Mouse (Mus musculus) neural tube, embryonic 13.5 days (tissue): Measurements from ENCODE around the gene Rce1. TPM values are rescaled to one million over a fixed set of nuclear protein-coding genes. Genes with fewer than 3 reads are reported as not detected.

Source experiments
- ATAC-seq: fragments of 200-750 bp; cut with Nextera tagmentation; 2 replicates; pipeline ENCODE4 v1.8.0; 2017; ENCODE audit warnings: low read depth, mild to moderate bottlenecking, moderate TSS enrichment, moderate library complexity
- H3K27ac ChIP-seq: fragments of 300-500 bp; sonication (generic); replicated peaks from 2 replicates; pipeline ENCODE4 v1.5.1; 2015; ENCODE audit warnings: moderate library complexity, mild to moderate bottlenecking, inconsistent platforms
- H3K27me3 ChIP-seq: fragments of 300-500 bp; sonication (generic); 2 replicates; pipeline ENCODE4 v1.6.1; 2015; ENCODE audit warnings: mild to moderate bottlenecking, inconsistent platforms
- H3K36me3 ChIP-seq: fragments of 300-500 bp; sonication (generic); 2 replicates; pipeline ENCODE4 v1.6.1; 2015; ENCODE audit warnings: mild to moderate bottlenecking, inconsistent platforms
- H3K4me1 ChIP-seq: fragments of 300-500 bp; sonication (generic); replicated peaks from 2 replicates; pipeline ENCODE4 v1.6.1; 2015; ENCODE audit warnings: inconsistent platforms
- H3K4me2 ChIP-seq: fragments of 300-500 bp; sonication (generic); 2 replicates; pipeline ENCODE4 v1.6.1; 2015; ENCODE audit warnings: inconsistent platforms, mild to moderate bottlenecking, moderate library complexity
- H3K4me3 ChIP-seq: fragments of 300-500 bp; sonication (generic); 2 replicates; pipeline ENCODE4 v1.5.1; 2015; ENCODE audit warnings: mild to moderate bottlenecking, inconsistent platforms
- H3K9ac ChIP-seq: fragments of 300-500 bp; sonication (generic); 2 replicates; pipeline ENCODE4 v1.6.1; 2015; ENCODE audit warnings: moderate library complexity, mild to moderate bottlenecking, inconsistent platforms
- H3K9me3 ChIP-seq: fragments of 300-500 bp; sonication (generic); 2 replicates; pipeline ENCODE4 v1.6.1; 2016; ENCODE audit warnings: inconsistent platforms
- WGBS: fragments of 180-500 bp; shearing (Covaris S2); methylation state at CpG from one replicate; pipeline ENCODE4 v1.1.7; 2015; 5-methylcytosine and 5-hydroxymethylcytosine counted together
- polyA plus RNA-seq: library from polyadenylated mRNA; unstranded; fragments of >200 nt; fragmentation: Nextera tagmentation; extraction: Ambion mirVana; gene quantifications from 2 replicates; pipeline ENCODE4 v1.2.1, GENCODE M21; 2015

Gene Rce1
- polyA plus RNA-seq, 1 experiment from 2014 or later = 51.8 TPM

DNA sequence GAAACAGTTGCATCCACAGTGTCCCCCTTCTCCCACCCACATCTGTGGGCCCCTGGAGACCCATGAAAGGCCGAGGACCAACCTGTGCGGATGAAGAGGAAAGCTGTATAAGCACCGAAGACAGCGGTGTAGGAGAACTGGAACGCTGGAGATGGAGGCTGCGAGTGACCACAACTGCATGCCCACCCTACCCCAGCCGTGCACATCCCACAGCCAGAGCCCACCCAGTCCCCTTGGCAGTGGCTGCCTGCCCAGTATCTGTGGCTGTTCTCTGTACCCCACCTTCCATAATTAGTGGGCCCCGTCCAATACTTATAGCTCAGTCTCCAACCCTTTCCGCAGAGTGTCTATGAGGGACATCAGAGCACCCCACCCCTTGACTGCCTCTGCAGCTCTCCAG is 2.0 kb downstream of the Rce1 start:
- Histone ChIP-seq H3K4me1 (peaks cover 37% of the 10 kb centered on the region), H3K9ac (no peak overlapping the region), H3K4me3 (no peak overlapping the region), H3K27ac (no peak overlapping the region), H3K36me3 (peaks cover 39% of the 10 kb centered on the region), H3K4me2 (no peak overlapping the region), H3K9me3 (no peaks in the 10 kb centered on the region), H3K27me3 (no peaks in the 10 kb centered on the region)
- no peak for ATAC-seq
- 95% methylated on average over 9 of the region's 9 CpGs for WGBS

DNA sequence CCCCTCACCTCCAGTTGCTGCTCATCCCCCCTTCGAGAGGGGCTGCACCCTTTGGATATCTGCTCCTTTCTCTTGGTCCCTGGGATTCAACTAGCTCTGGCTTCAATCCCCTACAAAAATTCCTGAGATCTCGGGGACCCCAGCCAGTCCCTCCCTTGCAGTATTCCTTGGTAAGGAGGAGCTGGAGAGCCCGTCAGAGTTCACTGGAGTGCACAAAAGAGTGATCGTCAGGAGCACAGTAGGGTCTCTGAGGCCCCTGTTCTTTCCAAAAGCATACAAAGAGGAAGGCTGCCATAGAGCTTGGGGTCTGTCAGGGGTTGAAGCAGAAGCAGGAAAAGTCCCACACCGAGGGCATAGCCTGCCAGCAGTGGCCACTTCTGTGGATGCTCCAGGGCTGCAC is 2.7 kb downstream of the Rce1 start:
- no peak overlapping the region for H3K4me2 ChIP-seq
- H3K4me1 ChIP-seq = peaks cover 31% of the 10 kb centered on the region
- no peak overlapping the region for H3K4me3 ChIP-seq
- no peak overlapping the region for H3K9ac ChIP-seq
- WGBS = 79% methylated on average over 5 of the region's 5 CpGs
- no peaks in the 10 kb centered on the region for H3K27me3 ChIP-seq
- no peak for ATAC-seq
- H3K27ac ChIP-seq = no peak overlapping the region
- H3K9me3 ChIP-seq = no peaks in the 10 kb centered on the region
- H3K36me3 ChIP-seq = peaks cover 39% of the 10 kb centered on the region

DNA sequence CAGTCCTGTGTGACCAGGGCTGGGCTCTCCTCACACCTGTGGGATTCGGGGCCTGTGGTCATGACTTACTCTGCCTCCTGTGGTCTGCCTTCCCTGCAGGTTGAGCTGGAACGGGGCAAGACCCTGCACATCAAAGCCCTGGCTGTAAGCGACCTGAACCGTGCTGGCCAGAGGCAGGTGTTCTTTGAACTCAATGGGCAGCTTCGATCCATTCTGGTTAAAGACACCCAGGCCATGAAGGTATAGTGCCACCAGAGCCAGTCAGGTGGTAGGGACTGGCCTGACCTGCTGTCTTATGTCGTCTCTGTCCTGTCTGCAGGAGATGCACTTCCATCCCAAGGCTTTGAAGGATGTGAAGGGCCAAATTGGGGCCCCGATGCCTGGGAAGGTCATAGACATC is 4.7 kb downstream of the Rce1 start:
- Histone ChIP-seq H3K4me3 (no peak overlapping the region), H3K27me3 (no peaks in the 10 kb centered on the region), H3K4me1 (peaks cover 25% of the 10 kb centered on the region), H3K9me3 (no peaks in the 10 kb centered on the region), H3K4me2 (no peak overlapping the region), H3K9ac (no peak overlapping the region), H3K36me3 (peaks cover 39% of the 10 kb centered on the region), H3K27ac (no peak overlapping the region)
- no peak for ATAC-seq
- 93% methylated on average over 7 of the region's 7 CpGs for WGBS

DNA sequence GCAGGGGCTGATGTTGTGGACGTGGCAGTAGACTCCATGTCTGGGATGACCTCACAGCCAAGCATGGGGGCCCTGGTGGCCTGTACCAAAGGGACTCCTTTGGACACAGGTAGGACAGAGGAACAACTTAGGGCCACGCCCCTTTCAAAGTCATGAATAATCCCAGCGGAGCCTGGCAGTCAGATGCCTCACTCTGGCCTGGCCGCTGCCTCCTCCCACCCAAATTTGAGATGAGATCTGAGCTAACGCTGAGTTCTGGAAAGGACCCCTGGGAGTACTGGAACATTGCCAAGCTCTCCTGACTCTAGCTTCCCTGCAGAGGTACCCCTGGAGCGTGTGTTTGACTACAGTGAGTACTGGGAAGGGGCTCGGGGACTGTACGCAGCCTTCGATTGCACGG is 6.0 kb downstream of the Rce1 start:
- 75% methylated on average over 10 of the region's 10 CpGs for WGBS
- H3K27ac ChIP-seq = no peak overlapping the region
- no peaks in the 10 kb centered on the region for H3K27me3 ChIP-seq
- peaks cover 39% of the 10 kb centered on the region for H3K36me3 ChIP-seq
- no peak overlapping the region for H3K4me3 ChIP-seq
- no peaks in the 10 kb centered on the region for H3K9me3 ChIP-seq
- peaks cover 22% of the 10 kb centered on the region for H3K4me1 ChIP-seq
- no peak overlapping the region for H3K9ac ChIP-seq
- no peak overlapping the region for H3K4me2 ChIP-seq
- ATAC-seq = no peak

DNA sequence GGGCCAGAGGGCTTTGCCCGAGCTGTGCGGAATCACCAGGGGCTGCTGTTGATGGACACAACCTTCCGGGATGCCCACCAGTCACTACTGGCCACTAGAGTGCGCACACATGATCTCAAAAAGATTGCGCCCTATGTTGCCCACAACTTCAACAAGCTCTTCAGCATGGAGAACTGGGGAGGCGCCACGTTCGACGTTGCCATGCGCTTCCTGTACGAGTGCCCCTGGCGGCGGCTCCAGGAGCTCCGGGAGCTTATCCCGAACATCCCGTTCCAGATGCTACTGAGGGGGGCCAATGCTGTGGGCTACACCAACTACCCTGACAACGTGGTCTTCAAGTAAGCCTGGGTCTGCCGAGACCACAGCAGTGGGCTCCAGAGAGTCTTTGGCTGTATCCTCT is 7.3 kb downstream of the Rce1 start:
- H3K36me3 ChIP-seq = peaks cover 39% of the 10 kb centered on the region
- WGBS = 37% methylated on average over 18 of the region's 18 CpGs
- H3K27me3 ChIP-seq = no peaks in the 10 kb centered on the region
- H3K4me3 ChIP-seq = no peak overlapping the region
- H3K9ac ChIP-seq = no peak overlapping the region
- ATAC-seq = no peak
- H3K9me3 ChIP-seq = no peaks in the 10 kb centered on the region
- H3K4me2 ChIP-seq = no peak overlapping the region
- H3K4me1 ChIP-seq = peaks cover 25% of the 10 kb centered on the region
- H3K27ac ChIP-seq = no peak overlapping the region

DNA sequence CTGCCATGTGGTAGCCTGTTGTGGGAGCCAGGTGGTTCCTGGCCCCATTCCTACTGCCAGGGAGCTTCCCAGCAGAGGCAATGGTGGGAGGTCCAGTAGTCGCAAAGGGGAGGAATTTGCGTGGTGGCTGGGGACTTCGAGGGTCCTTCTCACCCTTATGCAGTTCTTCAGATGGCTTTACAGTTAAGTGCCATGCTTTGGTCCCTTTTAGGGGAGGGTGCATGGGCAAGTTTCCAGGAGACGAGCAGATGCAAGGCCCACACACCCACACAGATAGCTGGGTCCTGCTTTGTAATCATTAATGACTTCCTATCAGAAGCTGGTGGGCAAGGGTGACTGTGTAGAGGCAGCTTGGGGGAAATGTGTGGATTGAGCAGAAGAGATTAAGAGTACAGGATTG is 8.9 kb downstream of the Rce1 start:
- Histone ChIP-seq H3K4me3 (peak overlapping the region; percentile 93; the same call in 1 of the 2 replicates), H3K4me2 (peak overlapping the region; percentile 93), H3K36me3 (peaks cover 39% of the 10 kb centered on the region), H3K4me1 (peaks cover 42% of the 10 kb centered on the region), H3K9ac (peak overlapping the region; percentile 99), H3K9me3 (no peaks in the 10 kb centered on the region), H3K27ac (peak overlapping the region; percentile 95), H3K27me3 (no peaks in the 10 kb centered on the region)
- WGBS = 35% methylated on average over 4 of the region's 4 CpGs
- no peak for ATAC-seq

DNA sequence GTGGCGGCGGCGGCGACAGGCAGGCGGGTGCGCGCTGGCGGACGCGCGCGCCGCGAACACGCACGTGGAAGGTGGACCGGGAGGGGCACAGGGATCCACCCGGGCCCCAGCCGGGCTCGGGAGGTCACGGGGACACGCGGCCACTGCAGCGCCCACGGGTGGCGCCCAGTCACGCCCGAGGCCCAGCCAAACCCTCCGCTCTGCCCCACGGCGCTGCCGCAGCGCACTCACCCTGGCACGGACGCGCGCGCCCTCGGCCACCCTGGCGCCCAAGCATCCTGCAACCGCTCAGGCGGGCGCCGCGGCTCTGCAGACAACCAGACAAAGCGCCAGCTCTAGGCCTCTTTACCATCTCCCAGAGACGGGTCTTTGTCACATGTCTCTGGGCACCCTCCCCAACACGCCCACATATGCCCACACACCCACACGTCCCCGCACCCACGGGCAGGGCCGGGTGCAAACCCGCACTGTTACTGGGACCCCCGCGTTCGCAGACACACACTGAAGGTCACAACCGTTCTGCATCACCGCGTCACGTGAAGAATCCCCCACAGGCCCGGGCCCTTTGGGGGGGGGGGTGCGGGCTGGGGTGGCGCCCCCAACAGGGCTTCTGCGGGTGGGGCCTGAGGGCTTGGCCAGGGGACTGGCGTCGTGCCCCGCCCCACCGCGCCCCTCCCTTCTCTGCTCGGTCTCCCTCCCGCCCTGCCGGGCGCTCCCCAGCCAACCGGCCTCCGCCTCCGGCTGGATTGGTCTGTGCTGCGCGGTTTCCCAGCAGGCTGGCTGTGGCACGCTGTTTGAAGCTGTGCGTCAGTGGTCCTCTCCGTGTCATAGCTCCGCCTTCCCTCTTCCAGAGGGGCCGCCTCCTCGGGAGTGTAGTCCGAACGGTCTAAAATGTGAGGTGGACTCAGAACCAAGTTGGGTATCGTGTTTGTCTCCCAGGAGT is 10.0 kb downstream of the Rce1 start, which contains the start of gene Lrfn4:
Gene Lrfn4 (minus strand): TSS at position 517 of the 943 bp plus-strand sequence.
- H3K4me1 ChIP-seq = peaks cover 45% of the 10 kb centered on the region
- H3K27me3 ChIP-seq = no peaks in the 10 kb centered on the region
- peaks cover 39% of the 10 kb centered on the region for H3K36me3 ChIP-seq
- ATAC-seq = peak; percentile 94
- no peaks in the 10 kb centered on the region for H3K9me3 ChIP-seq
- WGBS = under 1% methylated on average over 78 of the region's 87 CpGs
- peak within 1 kb of the TSS; percentile 93 for H3K4me2 ChIP-seq
- H3K9ac ChIP-seq = peak within 1 kb of the TSS; percentile 99
- H3K27ac ChIP-seq = peak within 1 kb of the TSS; percentile 95
- peak within 1 kb of the TSS; percentile 93 for H3K4me3 ChIP-seq

DNA sequence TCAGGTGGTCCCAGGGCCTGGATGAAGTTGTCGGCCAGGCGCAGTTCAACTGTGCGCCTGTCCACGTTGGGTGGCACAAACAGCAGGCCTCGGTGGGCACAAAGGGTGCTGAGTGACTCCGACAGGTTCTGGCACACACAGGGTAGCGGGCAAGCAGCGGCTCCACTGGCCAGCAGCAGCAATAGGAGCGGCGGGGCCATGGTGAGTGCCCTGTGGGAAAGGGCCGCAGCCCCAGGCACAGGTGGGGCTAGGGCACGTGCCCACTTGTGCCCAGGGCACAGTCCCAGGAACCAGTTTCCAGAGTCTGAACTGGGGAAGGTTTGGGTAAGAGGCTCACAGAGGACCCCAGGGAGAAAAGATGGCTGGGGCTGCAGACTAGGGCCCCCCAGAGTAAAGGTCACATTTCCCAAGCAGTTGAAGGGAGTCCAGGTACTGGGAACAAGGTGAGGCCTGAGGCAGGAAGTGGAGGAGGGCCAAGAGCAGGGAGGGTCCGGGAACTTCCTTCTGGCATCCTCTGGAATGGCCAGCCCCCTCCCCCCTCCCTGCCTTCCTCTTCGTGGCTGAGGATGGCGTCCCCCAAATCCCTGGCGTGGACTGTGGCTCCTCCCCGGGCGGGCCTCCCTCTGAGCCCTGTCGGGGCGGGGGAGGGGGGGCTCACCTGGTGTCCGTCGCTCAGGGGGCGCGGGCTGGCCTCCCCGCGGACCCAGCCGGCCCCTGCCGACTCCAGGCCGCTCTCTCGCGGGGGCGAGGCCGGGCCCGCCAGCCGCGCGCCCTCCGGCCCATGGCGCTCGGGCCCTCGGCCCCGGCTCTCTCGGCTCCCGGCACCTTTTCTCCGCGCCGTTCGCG is 10.9 kb downstream of the Rce1 start:
- H3K36me3 ChIP-seq = peaks cover 38% of the 10 kb centered on the region
- WGBS = 22% methylated on average over 36 of the region's 49 CpGs
- H3K4me3 ChIP-seq = peak overlapping the region; percentile 93
- peak overlapping the region; percentile 99 for H3K9ac ChIP-seq
- H3K4me2 ChIP-seq = peak overlapping the region; percentile 93
- no peaks in the 10 kb centered on the region for H3K27me3 ChIP-seq
- peak; percentile 1 for ATAC-seq
- peak overlapping the region; percentile 95 for H3K27ac ChIP-seq
- H3K4me1 ChIP-seq = peaks cover 45% of the 10 kb centered on the region
- H3K9me3 ChIP-seq = no peaks in the 10 kb centered on the region

DNA sequence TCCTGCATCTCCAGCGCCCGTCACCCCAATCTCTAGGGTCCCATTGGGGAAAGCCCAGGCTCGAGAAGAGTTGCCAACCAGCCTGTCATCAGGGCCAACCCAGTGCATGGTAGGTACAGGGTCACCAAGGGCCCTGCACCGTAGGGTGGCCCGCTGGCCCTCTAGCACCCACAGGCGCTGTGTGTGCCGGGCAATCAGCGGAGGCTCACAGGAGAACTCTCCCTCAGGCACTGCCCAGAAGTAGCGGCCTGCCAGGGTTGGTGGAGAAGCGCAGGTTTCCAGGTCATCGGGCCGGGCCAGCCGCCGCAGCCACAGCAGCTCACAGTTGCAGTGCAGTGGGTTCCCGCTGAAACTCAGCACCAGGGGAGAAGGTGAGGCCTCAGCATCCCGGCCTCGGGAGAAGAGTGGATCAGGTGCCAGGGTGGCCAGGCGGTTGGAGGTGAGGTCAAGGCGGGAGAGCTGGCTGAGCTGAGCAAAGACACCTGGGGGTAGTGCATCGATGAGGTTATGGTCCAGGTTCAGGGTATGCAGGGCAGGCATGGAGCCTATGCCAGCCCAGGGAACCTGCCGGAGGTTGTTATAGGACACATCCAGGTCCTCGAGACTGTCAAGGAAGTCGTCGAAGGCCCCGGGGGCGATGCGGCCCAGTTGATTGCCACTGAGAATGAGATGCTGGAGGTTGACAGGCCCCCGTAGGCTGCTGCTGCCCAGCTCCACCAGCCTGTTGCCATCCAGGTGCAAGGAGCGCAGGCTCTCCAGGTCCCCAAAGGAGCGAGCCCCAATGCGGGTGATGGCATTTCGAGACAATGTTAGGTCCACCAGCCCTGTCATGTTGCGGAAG is 11.8 kb downstream of the Rce1 start:
- H3K9me3 ChIP-seq = no peaks in the 10 kb centered on the region
- H3K36me3 ChIP-seq = peaks cover 38% of the 10 kb centered on the region
- H3K9ac ChIP-seq = peak overlapping the region; percentile 99
- H3K27ac ChIP-seq = no peak overlapping the region
- H3K27me3 ChIP-seq = no peaks in the 10 kb centered on the region
- peak overlapping the region; percentile 93 for H3K4me3 ChIP-seq
- peaks cover 45% of the 10 kb centered on the region for H3K4me1 ChIP-seq
- no peak for ATAC-seq
- H3K4me2 ChIP-seq = peak overlapping the region; percentile 93
- 88% methylated on average over 33 of the region's 33 CpGs for WGBS

DNA sequence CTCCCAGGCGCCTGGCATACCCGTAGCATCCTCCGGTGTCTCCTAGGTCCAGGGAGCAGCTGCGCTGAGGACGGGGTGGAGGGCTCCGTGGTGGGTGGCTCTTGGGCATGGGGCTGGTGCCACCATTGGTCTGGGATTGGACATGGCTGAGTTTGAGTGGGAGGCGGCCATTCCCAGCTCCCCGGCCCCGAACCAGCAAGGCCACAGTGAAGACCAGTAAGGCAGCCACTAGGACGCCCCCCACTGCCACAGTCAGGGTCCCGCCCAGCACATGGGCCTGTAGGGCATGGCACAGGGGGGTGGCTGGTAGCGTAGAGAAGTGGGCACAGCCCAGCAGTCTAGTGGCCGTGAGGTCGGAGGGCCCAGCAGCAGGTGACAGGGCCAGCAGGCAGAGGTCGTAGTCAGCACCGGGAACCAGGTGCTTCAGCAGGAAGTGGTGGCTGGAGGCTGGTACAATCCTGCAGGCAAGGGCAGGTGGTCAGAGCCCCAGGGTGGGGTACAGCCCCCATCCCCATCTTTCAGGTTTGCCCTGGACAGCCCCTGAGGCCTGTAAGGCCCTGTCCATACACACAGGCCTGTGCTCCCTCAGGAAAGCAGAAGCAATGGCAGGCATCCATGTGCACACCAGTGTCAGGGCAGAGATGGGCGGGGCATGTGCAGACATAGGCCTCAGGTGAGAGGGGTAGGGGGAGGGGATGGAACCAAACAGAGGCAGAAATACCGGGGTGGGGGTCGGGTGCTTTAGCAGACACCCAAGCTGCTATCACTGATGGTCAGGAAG is 13.1 kb downstream of the Rce1 start:
- no peak overlapping the region for H3K4me3 ChIP-seq
- ATAC-seq = no peak

DNA sequence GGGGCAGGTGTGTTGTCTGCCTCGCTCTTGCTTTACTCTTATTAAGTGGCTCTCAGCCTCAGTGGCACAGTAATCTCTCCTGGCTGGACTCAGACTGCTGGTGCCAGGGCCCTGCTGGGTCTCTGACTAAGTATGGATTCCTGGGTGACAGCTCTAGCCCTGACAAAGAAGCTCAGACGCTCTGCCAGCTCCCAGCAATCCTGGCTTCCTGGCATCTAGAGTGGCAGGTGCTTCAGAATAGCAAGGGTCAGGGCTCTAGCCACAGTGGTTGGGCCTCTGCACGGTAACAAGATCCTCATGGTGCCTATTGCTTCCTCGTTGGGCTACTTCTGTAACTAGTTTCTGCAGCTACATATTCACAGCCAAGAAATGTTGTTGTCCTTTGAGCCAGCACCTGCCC is 15.3 kb downstream of the Rce1 start:
- H3K4me2 ChIP-seq = no peak overlapping the region
- no peak overlapping the region for H3K9ac ChIP-seq
- H3K4me1 ChIP-seq = peaks cover 35% of the 10 kb centered on the region
- H3K27me3 ChIP-seq = no peaks in the 10 kb centered on the region
- H3K9me3 ChIP-seq = no peaks in the 10 kb centered on the region
- 75% methylated on average over 4 of the region's 4 CpGs for WGBS
- no peak overlapping the region for H3K4me3 ChIP-seq
- H3K36me3 ChIP-seq = peaks cover 38% of the 10 kb centered on the region
- ATAC-seq = no peak
- H3K27ac ChIP-seq = no peak overlapping the region

More for the DNA sequence above, 13.1 kb downstream of the Rce1 start:
- no peaks in the 10 kb centered on the region for H3K27me3 ChIP-seq
- 91% methylated on average over 19 of the region's 19 CpGs for WGBS
- H3K27ac ChIP-seq = no peak overlapping the region
- H3K36me3 ChIP-seq = peaks cover 38% of the 10 kb centered on the region
- H3K9ac ChIP-seq = peak overlapping the region; percentile 99; the same call in 1 of the 2 replicates
- no peaks in the 10 kb centered on the region for H3K9me3 ChIP-seq
- no peak overlapping the region for H3K4me2 ChIP-seq
- H3K4me1 ChIP-seq = peaks cover 45% of the 10 kb centered on the region
